Mouse (Mus musculus) cerebellum, adult 2 months (tissue): ENCODE measurements around the gene Hist2h4.

Source experiments
- CTCF ChIP-seq: fragments of 200-500 bp; IDR thresholded peaks from 2 replicates; pipeline ENCODE4 v1.5.1; 2011; ENCODE audit warnings: low read depth, mild to moderate bottlenecking, control low read depth, low read length, moderate library complexity, borderline replicate concordance; ENCODE audit not compliant: insufficient read depth
- POLR2A ChIP-seq: fragments of 200-500 bp; IDR thresholded peaks from 2 replicates; pipeline ENCODE4 v1.6.1; 2011; ENCODE audit warnings: low read length, control low read depth, borderline replicate concordance; ENCODE audit not compliant: insufficient read depth

GRCm38 (mm10) chr3:96237335-96237903 is 25.7 kb downstream of the Hist2h4 start:
- TF ChIP-seq CTCF = no peak
- TF ChIP-seq POLR2A = no peak
